Mouse (Mus musculus): ENCODE results near the gene Paf1.
"Not testable (repeated sequence)": the region's sequence is repeated elsewhere in the genome, so short reads cannot be mapped to it uniquely, and the experiment has no call there.

The Paf1 gene

GRCm38 (mm10) chr7:28383606-28384005 lies 9.1 kb upstream of the Paf1 start:
- no peak for DNase-seq (ENCODE audit: low read depth, low spot score)

GRCm38 (mm10) chr7:28384162-28384561 lies 8.6 kb upstream of the Paf1 start:
- DNase-seq (ENCODE audit: low read depth, low spot score), result no peak

GRCm38 (mm10) chr7:28385196-28385595 lies 7.6 kb upstream of the Paf1 start:
- DNase-seq (ENCODE audit: low read depth, low spot score), result no peak

GRCm38 (mm10) chr7:28386007-28386406 lies 6.7 kb upstream of the Paf1 start:
- DNase-seq (ENCODE audit: low read depth, low spot score), result no peak

GRCm38 (mm10) chr7:28386462-28386861 lies 6.3 kb upstream of the Paf1 start:
- peak; percentile 90 for DNase-seq (ENCODE audit: low read depth, low spot score)

GRCm38 (mm10) chr7:28386877-28387276 lies 5.9 kb upstream of the Paf1 start:
- not testable (repeated sequence) for DNase-seq (ENCODE audit: low read depth, low spot score)

GRCm38 (mm10) chr7:28387384-28387783 lies 5.4 kb upstream of the Paf1 start:
- DNase-seq (ENCODE audit: low read depth, low spot score), result not testable (repeated sequence)

GRCm38 (mm10) chr7:28390331-28390730 lies 2.4 kb upstream of the Paf1 start:
- no peak for DNase-seq (ENCODE audit: low read depth, low spot score)

GRCm38 (mm10) chr7:28393272-28393951 lies 661 bp downstream of the Paf1 start:
- no peak for DNase-seq (ENCODE audit: low read depth, low spot score)

GRCm38 (mm10) chr7:28395425-28395824 lies 2.7 kb downstream of the Paf1 start:
- no peak for DNase-seq (ENCODE audit: low read depth, low spot score)

- DNase-seq (ENCODE audit: low read depth, low spot score), result peak; percentile 69
Measured at GRCm38 (mm10) chr7:28398000-28398399, 5.2 kb downstream of the Paf1 start.

- no peak for DNase-seq (ENCODE audit: low read depth, low spot score)
Measured at GRCm38 (mm10) chr7:28398696-28399340, 6.1 kb downstream of the Paf1 start.

GRCm38 (mm10) chr7:28401030-28401429 lies 8.3 kb downstream of the Paf1 start:
- no peak for DNase-seq (ENCODE audit: low read depth, low spot score)

GRCm38 (mm10) chr7:28401942-28402341 lies 9.2 kb downstream of the Paf1 start:
- no peak for DNase-seq (ENCODE audit: low read depth, low spot score)

GRCm38 (mm10) chr7:28410841-28411475 lies 18.2 kb downstream of the Paf1 start:
- DNase-seq (ENCODE audit: low read depth, low spot score), result no peak

- DNase-seq (ENCODE audit: low read depth, low spot score), result peak; percentile 49
Measured at GRCm38 (mm10) chr7:28412826-28413225, 20.1 kb downstream of the Paf1 start.

GRCm38 (mm10) chr7:28417368-28417767 lies 24.6 kb downstream of the Paf1 start:
- DNase-seq (ENCODE audit: low read depth, low spot score), result peak; percentile 75

- DNase-seq (ENCODE audit: low read depth, low spot score), result peak; percentile 89
Measured at GRCm38 (mm10) chr7:28418096-28418670, 25.4 kb downstream of the Paf1 start.

GRCm38 (mm10) chr7:28419416-28419815 lies 26.7 kb downstream of the Paf1 start:
- no peak for DNase-seq (ENCODE audit: low read depth, low spot score)

- DNase-seq (ENCODE audit: low read depth, low spot score), result no peak
Measured at GRCm38 (mm10) chr7:28423018-28423417, 30.3 kb downstream of the Paf1 start.

- no peak for DNase-seq (ENCODE audit: low read depth, low spot score)
Measured at GRCm38 (mm10) chr7:28427738-28428137, 35.0 kb downstream of the Paf1 start.

GRCm38 (mm10) chr7:28430512-28430911 lies 37.8 kb downstream of the Paf1 start:
- DNase-seq (ENCODE audit: low read depth, low spot score), result no peak

Data from R1 (cell line).